In genomic region chr13:33002950-33003349, GRCm38 (mm10) we compare ENCODE assay signal across 7 mouse cellular contexts. TPM values are rescaled to one million over a fixed set of nuclear protein-coding genes. Genes with fewer than 3 reads are reported as not detected.
DNase-seq lines count a peak whose midpoint lies in the region; ATAC-seq and TF ChIP-seq lines count a peak whose summit lies in the region.

TSS of gene Serpinb9 (plus strand) at chr13:33003250.

- TF ChIP-seq POLR2A in testis, adult 2 months (IDR thresholded peaks at IDR 0.05; ENCODE audit: control insufficient read depth, low read depth, low read length) = no peak

- no peak within 1 kb of the TSS for H3K4me3 ChIP-seq in testis, adult 2 months (ENCODE audit: control insufficient read depth, low read depth, low read length)
- H3K4me3 ChIP-seq in embryonic facial prominence, embryonic 15.5 days (replicated peaks) = peak within 1 kb of the TSS; percentile 40
- peak within 1 kb of the TSS; percentile 34 for H3K4me3 ChIP-seq in limb, embryonic 12.5 days (replicated peaks)
- peak within 1 kb of the TSS; percentile 46 for H3K4me3 ChIP-seq in stomach, embryonic 16.5 days (replicated peaks; ENCODE audit: low read length)

- peak within 1 kb of the TSS; percentile 74 for H3K27ac ChIP-seq in testis, adult 2 months (ENCODE audit: control insufficient read depth, insufficient read depth, low read depth, low read length)
- peak within 1 kb of the TSS; percentile 71 for H3K27ac ChIP-seq in embryonic facial prominence, embryonic 15.5 days (replicated peaks)
- H3K27ac ChIP-seq in limb, embryonic 12.5 days = peak within 1 kb of the TSS; percentile 75; the same call in 1 of the 2 replicates
- peak within 1 kb of the TSS; percentile 88 for H3K27ac ChIP-seq in stomach, embryonic 16.5 days (ENCODE audit: low read length)

- no peaks in the 10 kb centered on the region for H3K36me3 ChIP-seq in testis, adult 2 months (ENCODE audit: control insufficient read depth, insufficient read depth, low read length)
- no peaks in the 10 kb centered on the region for H3K36me3 ChIP-seq in embryonic facial prominence, embryonic 15.5 days
- no peaks in the 10 kb centered on the region for H3K36me3 ChIP-seq in limb, embryonic 12.5 days
- no peaks in the 10 kb centered on the region for H3K36me3 ChIP-seq in stomach, embryonic 16.5 days (ENCODE audit: control insufficient read depth, insufficient read depth, low read length)

- TF ChIP-seq CTCF in testis, adult 2 months (IDR thresholded peaks at IDR 0.05; ENCODE audit: control insufficient read depth, insufficient read depth, insufficient replicate concordance, low read depth, low read length) = no peak

- H3K4me2 ChIP-seq in embryonic facial prominence, embryonic 15.5 days (replicated peaks) = peak within 1 kb of the TSS; percentile 50
- H3K4me2 ChIP-seq in limb, embryonic 12.5 days = peak within 1 kb of the TSS; percentile 53
- peak within 1 kb of the TSS; percentile 74 for H3K4me2 ChIP-seq in stomach, embryonic 16.5 days (ENCODE audit: low read depth, low read length)

- DNase-seq in testis, postnatal 10 days (ENCODE audit: low spot score) = no peak
- no peak for DNase-seq in cerebellum, postnatal 4 days (ENCODE audit: low spot score in 2 of 2)
- DNase-seq in layer of hippocampus, postnatal 10 days (ENCODE audit: low spot score in 2 of 2) = no peak

- WGBS in embryonic facial prominence, embryonic 15.5 days = 83% methylated on average over 3 of the region's 3 CpGs
- WGBS in limb, embryonic 12.5 days = 84% methylated on average over 3 of the region's 3 CpGs
- WGBS in stomach, embryonic 16.5 days = 93% methylated on average over 3 of the region's 3 CpGs

- ATAC-seq in embryonic facial prominence, embryonic 15.5 days (ENCODE audit: insufficient number of reproducible peaks, low FRiP score, low TSS enrichment, low read depth) = no peak
- no peak for ATAC-seq in limb, embryonic 12.5 days (ENCODE audit: insufficient number of reproducible peaks, insufficient read depth, low FRiP score, low TSS enrichment, low read depth)
- no peak for ATAC-seq in stomach, embryonic 16.5 days (ENCODE audit: insufficient read depth, low FRiP score)

- no peaks in the 10 kb centered on the region for H3K4me1 ChIP-seq in testis, adult 2 months (ENCODE audit: control insufficient read depth, insufficient read depth, low read length)
- H3K4me1 ChIP-seq in embryonic facial prominence, embryonic 15.5 days = peaks cover 4% of the 10 kb centered on the region; the same call in 1 of the 2 replicates
- 0 out of 2 replicates have a peak, but pooled peaks cover 5% of the 10 kb centered on the region for H3K4me1 ChIP-seq in limb, embryonic 12.5 days (replicated peaks)
- peaks cover 14% of the 10 kb centered on the region for H3K4me1 ChIP-seq in stomach, embryonic 16.5 days (ENCODE audit: control insufficient read depth, insufficient read depth, low read length)

- H3K9ac ChIP-seq in embryonic facial prominence, embryonic 15.5 days = no peak within 1 kb of the TSS
- H3K9ac ChIP-seq in limb, embryonic 12.5 days (replicated peaks) = peak within 1 kb of the TSS; percentile 44; the same call in 1 of the 2 replicates
- H3K9ac ChIP-seq in stomach, embryonic 16.5 days (ENCODE audit: low read length) = peak within 1 kb of the TSS; percentile 69

- no peaks in the 10 kb centered on the region for H3K27me3 ChIP-seq in testis, adult 2 months (ENCODE audit: control insufficient read depth, insufficient read depth, low read length)
- no peaks in the 10 kb centered on the region for H3K27me3 ChIP-seq in embryonic facial prominence, embryonic 15.5 days
- H3K27me3 ChIP-seq in limb, embryonic 12.5 days = no peaks in the 10 kb centered on the region
- no peaks in the 10 kb centered on the region for H3K27me3 ChIP-seq in stomach, embryonic 16.5 days (ENCODE audit: control insufficient read depth, insufficient read depth, low read length)

- no peaks in the 10 kb centered on the region for H3K9me3 ChIP-seq in embryonic facial prominence, embryonic 15.5 days (replicated peaks)
- no peaks in the 10 kb centered on the region for H3K9me3 ChIP-seq in limb, embryonic 12.5 days
- H3K9me3 ChIP-seq in stomach, embryonic 16.5 days (replicated peaks; ENCODE audit: control insufficient read depth, low read length) = no peaks in the 10 kb centered on the region

RNA-seq across cellular contexts. Expression of gene Serpinb9, which starts in this region (rescaled TPM):
- polyA plus RNA-seq in testis, adult 2 months (2012; rRNA removed) = 2.1 and 2.4 TPM in 2 replicates
- 4.0 and 4.6 TPM in 2 replicates for polyA plus RNA-seq in embryonic facial prominence, embryonic 15.5 days (2015; fragmentation: Nextera tagmentation; extraction: Ambion mirVana)
- 1.6 and 1.7 TPM in 2 replicates for polyA plus RNA-seq in limb, embryonic 12.5 days (2016; fragmentation: Nextera tagmentation; extraction: Ambion mirVana)
- 9.3 and 10.3 TPM in 2 replicates for polyA plus RNA-seq in stomach, embryonic 16.5 days (2015; fragmentation: Nextera tagmentation; extraction: Ambion mirVana)
- 1 to 10 TPM; 5.4 to 6.3 TPM for total RNA-seq in layer of hippocampus, postnatal 10 days (2021)
